ENCODE assay signal across 8 mouse cellular contexts in the genomic region with DNA sequence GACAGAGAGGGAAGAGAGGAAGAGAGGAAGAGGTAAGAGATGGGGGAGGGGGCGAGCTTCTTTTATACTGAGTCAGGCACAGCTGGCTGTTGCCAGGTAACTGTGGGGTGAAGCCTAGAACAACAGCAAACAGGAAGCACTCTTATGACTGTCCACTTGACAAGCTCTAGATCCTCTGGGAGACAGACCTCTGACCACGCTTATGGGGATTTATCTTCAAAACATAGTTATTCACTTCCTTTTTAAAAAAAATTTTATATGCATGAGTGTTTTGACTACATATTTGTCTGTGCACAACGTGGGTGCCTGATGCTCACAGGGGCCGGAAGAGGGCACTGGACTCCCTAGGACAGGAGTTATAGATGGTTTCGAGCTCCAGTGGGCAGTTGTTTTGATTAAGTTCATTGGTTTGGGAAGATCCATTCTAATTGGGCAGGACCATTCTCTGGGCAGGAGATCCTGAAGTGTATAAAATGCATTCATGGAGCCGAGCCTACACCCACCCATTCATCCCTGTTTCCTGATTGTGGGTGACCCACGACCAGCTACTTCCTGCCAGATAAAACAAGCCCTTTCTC. TPM values are rescaled to one million over a fixed set of nuclear protein-coding genes. Genes with fewer than 3 reads are reported as not detected.
A peak's percentile ranks its signal among the peaks of the same experiment; 100 is the strongest.
DNase-seq lines count a peak whose midpoint lies in the region; ATAC-seq lines count a peak whose summit lies in the region.

No protein-coding gene starts in this region.

- H3K4me1 ChIP-seq in heart, embryonic 10.5 days, result peaks cover 40% of the 10 kb centered on the region
- peaks cover 20% of the 10 kb centered on the region for H3K4me1 ChIP-seq in hindbrain, embryonic 13.5 days (replicated peaks)
- H3K4me1 ChIP-seq in midbrain, embryonic 14.5 days (ENCODE audit: control insufficient read depth, insufficient read depth, low read length), result peaks cover 12% of the 10 kb centered on the region; the same call in 1 of the 2 replicates

- no peak for DNase-seq in heart, embryonic 10.5 days (ENCODE audit: low spot score)
- DNase-seq in heart, adult 9 months (ENCODE audit: low spot score in 2 of 2), result no peak
- peak; percentile 72 for DNase-seq in CD4-positive helper T cell, adult 2 months (ENCODE audit: low read depth, low spot score)
- no peak for DNase-seq in midbrain, embryonic 14.5 days
- DNase-seq in right cerebral cortex, adult 18-20 months, result no peak
- no peak for DNase-seq in adrenal gland, postnatal 25 days
- DNase-seq in adrenal gland, postnatal 36 days, result no peak

- peak overlapping the region; percentile 83 for H3K27ac ChIP-seq in heart, embryonic 10.5 days
- no peak overlapping the region for H3K27ac ChIP-seq in hindbrain, embryonic 13.5 days
- H3K27ac ChIP-seq in midbrain, embryonic 14.5 days (replicated peaks; ENCODE audit: low read depth, low read length), result no peak overlapping the region

- H3K4me3 ChIP-seq in heart, embryonic 10.5 days, result peak overlapping the region; percentile 47; the same call in 1 of the 2 replicates
- H3K4me3 ChIP-seq in hindbrain, embryonic 13.5 days, result no peak overlapping the region
- H3K4me3 ChIP-seq in midbrain, embryonic 14.5 days (replicated peaks; ENCODE audit: low read depth, low read length), result no peak overlapping the region

- H3K36me3 ChIP-seq in heart, embryonic 10.5 days, result no peaks in the 10 kb centered on the region
- H3K36me3 ChIP-seq in hindbrain, embryonic 13.5 days, result no peaks in the 10 kb centered on the region
- no peaks in the 10 kb centered on the region for H3K36me3 ChIP-seq in midbrain, embryonic 14.5 days (ENCODE audit: control insufficient read depth, insufficient read depth, low read length)

- H3K4me2 ChIP-seq in hindbrain, embryonic 13.5 days, result 0 out of 2 replicates have a peak overlapping the region, but pooled peaks have one; percentile 13
- H3K4me2 ChIP-seq in midbrain, embryonic 14.5 days (ENCODE audit: low read length), result peak overlapping the region; percentile 33

- no peak for ATAC-seq in hindbrain, embryonic 13.5 days (ENCODE audit: low FRiP score)
- ATAC-seq in midbrain, embryonic 14.5 days (ENCODE audit: low FRiP score, low TSS enrichment), result no peak

- 30% methylated on average over 7 of the region's 7 CpGs for WGBS in heart, embryonic 10.5 days
- 27% methylated on average over 7 of the region's 7 CpGs for WGBS in hindbrain, embryonic 13.5 days
- WGBS in midbrain, embryonic 14.5 days, result 26% methylated on average over 7 of the region's 7 CpGs

- H3K9ac ChIP-seq in hindbrain, embryonic 13.5 days, result no peak overlapping the region
- no peak overlapping the region for H3K9ac ChIP-seq in midbrain, embryonic 14.5 days (replicated peaks; ENCODE audit: low read length)

- no peaks in the 10 kb centered on the region for H3K9me3 ChIP-seq in heart, embryonic 10.5 days
- H3K9me3 ChIP-seq in hindbrain, embryonic 13.5 days, result 0 out of 2 replicates have a peak, but pooled peaks cover 3% of the 10 kb centered on the region
- H3K9me3 ChIP-seq in midbrain, embryonic 14.5 days (ENCODE audit: control insufficient read depth, low read length), result no peaks in the 10 kb centered on the region

- no peaks in the 10 kb centered on the region; the same call in 1 of the 2 replicates for H3K27me3 ChIP-seq in heart, embryonic 10.5 days (ENCODE audit: insufficient read depth, poor library complexity, severe bottlenecking)
- peaks cover 5% of the 10 kb centered on the region; the same call in 1 of the 2 replicates for H3K27me3 ChIP-seq in hindbrain, embryonic 13.5 days
- H3K27me3 ChIP-seq in midbrain, embryonic 14.5 days (ENCODE audit: control insufficient read depth, insufficient read depth, low read length), result no peaks in the 10 kb centered on the region

RNA-seq across cellular contexts. Expression of a gene that starts 0.8 kb away (rescaled TPM):
- 0.06 and 0.20 TPM in 2 replicates for polyA plus RNA-seq in heart, embryonic 10.5 days (2016; fragmentation: Nextera tagmentation; extraction: Ambion mirVana)
- polyA plus RNA-seq in hindbrain, embryonic 13.5 days (2015; fragmentation: Nextera tagmentation; extraction: Ambion mirVana), result 0.79 and 0.87 TPM in 2 replicates
- polyA plus RNA-seq in midbrain, embryonic 14.5 days (2014; fragmentation: Nextera tagmentation; extraction: Ambion mirVana), result 0.68 TPM in 1 of 2 replicates, not detected in the other
- total RNA-seq in adrenal gland, postnatal 25 days (2021), result not detected in 2 replicates
- total RNA-seq in adrenal gland, postnatal 36 days (2021), result not detected

RNA-seq across cellular contexts. Expression of a gene that starts 23.2 kb away (rescaled TPM):
- 139 and 162 TPM in 2 replicates for polyA plus RNA-seq in heart, embryonic 10.5 days (2016; fragmentation: Nextera tagmentation; extraction: Ambion mirVana)
- 118 and 120 TPM in 2 replicates for polyA plus RNA-seq in hindbrain, embryonic 13.5 days (2015; fragmentation: Nextera tagmentation; extraction: Ambion mirVana)
- polyA plus RNA-seq in midbrain, embryonic 14.5 days (2014; fragmentation: Nextera tagmentation; extraction: Ambion mirVana), result 115 and 127 TPM in 2 replicates
- 65.9 and 80.5 TPM in 2 replicates for total RNA-seq in adrenal gland, postnatal 25 days (2021)
- 10 to 100 TPM; 64.8 to 66.1 TPM for total RNA-seq in adrenal gland, postnatal 36 days (2021)

RNA-seq across cellular contexts. Expression of a gene that starts 36.6 kb away (rescaled TPM):
- 49.5 and 70.0 TPM in 2 replicates for polyA plus RNA-seq in heart, embryonic 10.5 days (2016; fragmentation: Nextera tagmentation; extraction: Ambion mirVana)
- polyA plus RNA-seq in hindbrain, embryonic 13.5 days (2015; fragmentation: Nextera tagmentation; extraction: Ambion mirVana), result 12.4 and 12.5 TPM in 2 replicates
- polyA plus RNA-seq in midbrain, embryonic 14.5 days (2014; fragmentation: Nextera tagmentation; extraction: Ambion mirVana), result 3.1 and 13.2 TPM in 2 replicates
- total RNA-seq in adrenal gland, postnatal 25 days (2021), result 23.6 and 27.4 TPM in 2 replicates
- total RNA-seq in adrenal gland, postnatal 36 days (2021), result 10 to 100 TPM; 30.1 to 68.2 TPM

RNA-seq across cellular contexts. Expression of a gene that starts 43.5 kb away (rescaled TPM):
- polyA plus RNA-seq in heart, embryonic 10.5 days (2016; fragmentation: Nextera tagmentation; extraction: Ambion mirVana), result 156 and 188 TPM in 2 replicates
- 20.6 and 22.1 TPM in 2 replicates for polyA plus RNA-seq in hindbrain, embryonic 13.5 days (2015; fragmentation: Nextera tagmentation; extraction: Ambion mirVana)
- polyA plus RNA-seq in midbrain, embryonic 14.5 days (2014; fragmentation: Nextera tagmentation; extraction: Ambion mirVana), result 17.1 and 18.8 TPM in 2 replicates
- total RNA-seq in adrenal gland, postnatal 25 days (2021), result 24.7 and 29.3 TPM in 2 replicates
- 10 to 100 TPM; 20.8 to 30.0 TPM for total RNA-seq in adrenal gland, postnatal 36 days (2021)
